Mouse (Mus musculus): ENCODE data around the gene Cish. TPM values are rescaled to one million over a fixed set of nuclear protein-coding genes. Genes with fewer than 3 reads are reported as not detected.
A peak's percentile ranks its signal among the peaks of the same experiment; 100 is the strongest.

Gene Cish
- polyA plus RNA-seq, 1 experiment from 2014 or later: 13.7 TPM

DNA sequence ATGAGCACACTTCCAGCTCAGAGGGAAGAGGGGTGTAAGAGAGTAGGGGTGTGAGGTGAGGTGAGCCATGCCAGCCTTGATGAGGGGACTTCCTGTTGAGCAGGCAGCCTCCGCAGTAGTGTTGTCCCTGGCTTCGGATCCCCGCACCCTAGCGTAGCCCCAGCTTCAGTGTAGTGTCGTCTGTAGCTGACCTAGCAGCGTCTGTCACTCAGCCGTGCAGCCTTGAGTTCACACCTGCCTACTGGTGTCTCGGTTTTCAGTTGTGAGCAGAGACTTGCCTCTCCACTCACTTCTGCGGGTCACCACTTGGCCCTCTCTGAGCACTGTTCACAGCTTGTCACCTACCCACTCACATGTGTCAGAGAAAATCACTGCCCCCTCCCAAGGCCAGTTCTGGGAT, 13.3 kb downstream of the Cish start:
- H3K9ac ChIP-seq: no peak overlapping the region
- no peaks in the 10 kb centered on the region for H3K27me3 ChIP-seq
- H3K27ac ChIP-seq (replicated peaks): no peak overlapping the region
- no peak for ATAC-seq (ENCODE audit: low FRiP score, low read depth)
- H3K4me1 ChIP-seq (replicated peaks): no peaks in the 10 kb centered on the region
- no peaks in the 10 kb centered on the region for H3K9me3 ChIP-seq
- no peaks in the 10 kb centered on the region for H3K36me3 ChIP-seq
- H3K4me2 ChIP-seq: no peak overlapping the region
- H3K4me3 ChIP-seq: no peak overlapping the region
- 91% methylated on average over 9 of the region's 9 CpGs for whole genome bisulfite sequencing

DNA sequence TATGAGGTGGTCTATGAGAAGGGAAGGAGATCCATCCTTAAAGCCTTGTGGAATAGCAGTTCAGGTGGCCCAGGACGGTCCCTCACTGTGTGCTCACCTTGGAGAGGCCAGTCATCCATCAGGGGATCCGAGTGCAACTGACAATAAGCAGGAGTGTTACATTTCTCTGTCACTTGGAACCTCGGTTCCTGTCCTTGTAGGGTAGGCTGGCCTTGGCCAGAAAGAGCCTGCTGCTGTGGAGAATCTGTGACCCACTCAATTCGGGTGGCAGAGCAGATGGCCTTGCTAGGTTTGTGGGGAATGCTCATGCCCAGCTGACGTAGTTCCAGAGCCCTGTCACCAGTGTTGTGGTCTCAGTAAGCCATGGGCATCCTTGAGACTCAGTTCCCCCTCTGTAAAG, 13.8 kb downstream of the Cish start:
- no peak overlapping the region for H3K4me2 ChIP-seq
- WGBS: 76% methylated on average over 5 of the region's 5 CpGs
- no peak for ATAC-seq (ENCODE audit: low FRiP score, low read depth)
- H3K9me3 ChIP-seq: no peaks in the 10 kb centered on the region
- H3K27ac ChIP-seq (replicated peaks): no peak overlapping the region
- no peaks in the 10 kb centered on the region for H3K36me3 ChIP-seq
- H3K27me3 ChIP-seq: no peaks in the 10 kb centered on the region
- no peak overlapping the region for H3K4me3 ChIP-seq
- no peak overlapping the region for H3K9ac ChIP-seq
- H3K4me1 ChIP-seq (replicated peaks): no peaks in the 10 kb centered on the region

DNA sequence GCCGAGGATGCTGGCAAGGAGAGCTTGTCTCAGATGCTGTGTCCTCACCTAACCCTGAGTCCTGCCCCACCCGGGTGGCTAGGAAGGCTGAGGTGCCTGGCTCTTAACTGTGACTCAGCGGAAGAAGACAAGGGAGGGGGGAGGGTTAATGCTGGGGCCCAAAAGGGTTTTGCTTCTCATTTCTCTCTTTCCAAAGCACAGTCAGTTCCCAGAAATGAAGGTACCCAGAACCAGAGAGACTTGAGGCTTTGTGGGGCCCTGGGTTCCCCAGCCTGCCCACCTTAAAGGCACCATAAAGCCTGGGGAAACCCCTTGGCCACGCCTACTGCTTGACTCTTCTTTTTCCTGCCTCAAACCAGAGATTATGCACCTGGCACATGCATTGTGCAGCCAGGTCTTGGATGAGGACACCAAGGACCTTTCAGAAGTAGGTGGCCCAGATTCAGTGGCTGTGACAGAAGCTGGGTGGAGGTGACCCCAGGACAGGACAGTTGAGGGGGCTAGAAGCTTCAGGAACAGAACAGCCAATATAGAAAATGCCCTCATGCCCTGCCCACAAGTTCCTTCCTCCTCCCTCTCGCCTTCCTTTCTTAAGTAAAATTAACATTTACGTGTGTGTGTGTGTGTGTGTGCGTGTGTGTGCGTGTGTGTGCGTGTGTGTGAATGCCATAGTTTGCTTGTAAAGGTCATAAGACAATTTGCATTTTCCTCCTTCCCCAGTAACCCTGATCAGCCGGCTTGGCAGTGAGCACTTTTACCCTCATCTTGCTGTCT, 17.2 kb downstream of the Cish start:
- Histone ChIP-seq H3K27ac (replicated peaks) (no peak overlapping the region), H3K4me3 (no peak overlapping the region), H3K36me3 (no peaks in the 10 kb centered on the region), H3K4me1 (replicated peaks) (no peaks in the 10 kb centered on the region), H3K4me2 (no peak overlapping the region), H3K27me3 (no peaks in the 10 kb centered on the region), H3K9ac (no peak overlapping the region), H3K9me3 (no peaks in the 10 kb centered on the region)
- no peak for ATAC-seq (ENCODE audit: low FRiP score, low read depth)
- 76% methylated on average over 10 of the region's 10 CpGs for WGBS

DNA sequence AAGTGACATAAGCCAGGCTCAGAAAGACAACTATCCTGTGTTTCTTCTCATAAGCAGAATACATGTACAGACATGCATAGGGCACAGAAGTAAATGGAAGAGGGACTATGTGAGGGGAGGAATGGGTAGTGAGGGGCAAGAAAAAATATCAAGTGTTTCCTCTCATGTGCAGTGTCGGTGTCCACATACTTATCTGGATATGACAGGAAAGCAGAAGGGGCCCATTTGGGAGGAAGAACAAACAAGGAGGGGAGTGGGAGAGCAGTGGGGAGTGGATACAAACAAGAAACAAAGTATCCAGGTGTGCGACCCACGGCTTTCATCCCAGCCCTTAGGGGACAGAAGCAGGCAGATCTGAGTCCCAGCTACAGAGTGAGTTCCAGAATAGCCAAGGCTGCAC, 18.1 kb downstream of the Cish start:
- Histone ChIP-seq H3K4me3 (no peak overlapping the region), H3K9me3 (no peaks in the 10 kb centered on the region), H3K4me2 (no peak overlapping the region), H3K36me3 (no peaks in the 10 kb centered on the region), H3K4me1 (replicated peaks) (no peaks in the 10 kb centered on the region), H3K27ac (replicated peaks) (no peak overlapping the region), H3K9ac (no peak overlapping the region), H3K27me3 (no peaks in the 10 kb centered on the region)
- WGBS: 84% methylated on average over 3 of the region's 3 CpGs
- no peak for ATAC-seq (ENCODE audit: low FRiP score, low read depth)

DNA sequence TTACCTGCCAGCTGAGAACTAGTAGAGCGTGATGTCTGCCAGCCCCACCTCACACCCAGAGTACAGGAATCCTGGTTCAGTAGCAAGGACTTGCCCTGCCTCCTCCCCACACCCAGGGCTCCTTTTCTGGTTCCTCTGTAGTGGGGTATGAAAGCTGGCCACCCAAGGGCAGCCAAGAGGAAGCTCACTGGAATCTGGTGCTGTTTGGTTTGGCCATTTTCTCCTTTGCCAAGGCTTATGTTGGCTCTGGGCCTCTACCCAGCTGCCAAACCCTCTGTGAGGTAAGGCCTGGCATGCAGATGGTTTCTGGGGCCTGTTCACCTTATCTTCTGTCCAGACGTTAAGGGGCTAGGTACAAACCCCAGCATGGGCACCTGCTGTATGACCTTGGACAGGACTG, 20.0 kb downstream of the Cish start:
- Histone ChIP-seq H3K36me3 (no peaks in the 10 kb centered on the region), H3K4me2 (no peak overlapping the region), H3K4me1 (replicated peaks) (no peaks in the 10 kb centered on the region), H3K9me3 (no peaks in the 10 kb centered on the region), H3K9ac (no peak overlapping the region), H3K27me3 (no peaks in the 10 kb centered on the region), H3K27ac (replicated peaks) (no peak overlapping the region), H3K4me3 (no peak overlapping the region)
- 77% methylated on average over 2 of the region's 2 CpGs for WGBS
- ATAC-seq (ENCODE audit: low FRiP score, low read depth): no peak

DNA sequence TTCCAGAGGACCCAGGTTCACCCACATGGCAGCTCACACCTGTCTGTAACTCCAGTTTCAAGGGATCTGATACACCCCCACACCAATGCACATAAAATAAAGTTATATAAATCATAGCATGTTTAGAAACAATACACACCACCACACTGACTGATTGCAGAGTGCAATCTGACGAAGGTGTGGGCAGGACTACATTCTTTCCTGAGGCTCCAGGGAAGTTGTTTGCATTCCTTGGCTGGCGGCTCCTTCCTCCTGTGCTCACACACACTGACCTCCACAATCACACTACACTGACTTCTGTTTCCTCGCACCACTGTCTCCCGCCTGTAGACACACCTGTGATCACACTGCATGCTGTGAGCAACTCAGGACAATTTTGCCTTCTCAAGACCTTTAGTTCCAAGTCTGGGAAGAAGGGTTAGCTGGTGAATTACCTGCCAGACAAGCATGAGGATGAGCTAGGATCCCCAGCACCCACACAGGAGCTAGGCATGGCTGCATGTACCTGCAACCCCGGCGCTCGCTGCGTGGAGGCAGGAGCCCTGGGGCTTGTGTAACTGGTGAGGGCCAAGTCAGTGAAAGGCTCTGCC, 26.7 kb downstream of the Cish start:
- no peak for ATAC-seq (ENCODE audit: low FRiP score, low read depth)
- Histone ChIP-seq H3K36me3 (no peaks in the 10 kb centered on the region), H3K4me2 (no peak overlapping the region), H3K4me1 (replicated peaks) (no peaks in the 10 kb centered on the region), H3K4me3 (no peak overlapping the region), H3K27ac (replicated peaks) (no peak overlapping the region), H3K9me3 (no peaks in the 10 kb centered on the region), H3K27me3 (no peaks in the 10 kb centered on the region), H3K9ac (no peak overlapping the region)
- 86% methylated on average over 8 of the region's 8 CpGs for WGBS

DNA sequence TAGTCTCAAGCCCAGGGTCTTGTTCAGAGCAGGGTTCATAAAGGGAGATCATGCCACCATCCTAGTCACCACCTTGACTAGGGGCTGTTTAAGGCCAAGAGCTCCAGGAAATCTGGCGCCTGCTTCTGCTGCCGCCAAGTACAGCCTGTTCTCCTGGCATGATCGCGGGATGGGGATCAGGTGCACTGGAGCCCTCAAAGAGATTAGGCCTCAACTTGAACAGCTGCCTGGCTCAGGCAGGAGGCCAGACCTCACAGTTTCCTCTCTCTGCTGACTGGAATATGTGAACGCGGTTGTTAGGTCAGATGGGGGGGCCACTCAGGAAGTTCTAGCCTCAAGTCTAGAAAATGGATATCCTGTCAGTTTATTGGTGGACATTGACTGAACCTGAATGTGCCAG, 27.7 kb downstream of the Cish start:
- ATAC-seq (ENCODE audit: low FRiP score, low read depth): 0 out of 2 replicates have a peak, but pooled peaks have one; percentile 38
- no peaks in the 10 kb centered on the region for H3K36me3 ChIP-seq
- no peak overlapping the region for H3K9ac ChIP-seq
- 52% methylated on average over 6 of the region's 6 CpGs for WGBS
- H3K27me3 ChIP-seq: no peaks in the 10 kb centered on the region
- H3K4me1 ChIP-seq (replicated peaks): no peaks in the 10 kb centered on the region
- no peaks in the 10 kb centered on the region for H3K9me3 ChIP-seq
- no peak overlapping the region for H3K27ac ChIP-seq (replicated peaks)
- no peak overlapping the region for H3K4me3 ChIP-seq
- H3K4me2 ChIP-seq: no peak overlapping the region

DNA sequence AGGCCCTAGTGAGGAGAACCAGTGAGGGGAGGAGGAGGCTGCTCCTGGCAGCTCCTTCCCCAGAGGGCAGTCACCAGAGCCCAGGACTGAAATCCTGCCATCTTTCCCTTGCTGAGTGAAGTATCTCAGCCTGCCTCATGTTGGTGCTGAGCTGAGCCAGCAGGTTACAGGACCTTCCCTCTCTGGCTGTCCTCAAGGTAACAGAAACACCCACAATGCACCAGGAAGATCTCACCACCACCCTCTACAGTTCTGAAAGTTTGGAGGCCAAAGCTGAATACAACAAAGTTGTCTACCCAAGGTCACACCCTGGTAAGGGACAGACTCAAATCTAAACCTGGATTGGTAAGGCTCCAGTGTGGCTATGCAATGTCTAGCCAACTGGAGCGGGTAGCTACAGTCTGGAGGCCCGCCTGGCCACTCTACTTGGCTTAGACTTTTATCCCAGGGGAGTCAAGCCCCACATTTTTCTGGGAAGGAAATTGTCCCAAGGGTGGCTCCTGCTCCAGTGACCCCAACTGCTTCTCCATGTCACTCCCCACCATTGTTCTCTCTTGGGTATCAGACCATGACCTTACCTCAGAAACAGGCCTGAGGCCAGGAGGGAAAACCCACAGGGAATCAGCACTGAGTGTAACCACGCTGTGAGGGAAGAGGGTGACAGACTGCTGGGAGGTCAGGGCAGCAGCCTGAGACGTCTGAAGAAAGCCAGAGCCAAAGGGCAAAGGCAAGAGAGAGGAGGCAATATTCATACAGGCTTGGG, 29.2 kb downstream of the Cish start:
- no peak overlapping the region for H3K4me3 ChIP-seq
- H3K27ac ChIP-seq (replicated peaks): no peak overlapping the region
- no peaks in the 10 kb centered on the region for H3K27me3 ChIP-seq
- no peak overlapping the region for H3K4me2 ChIP-seq
- no peak overlapping the region for H3K9ac ChIP-seq
- 63% methylated on average over 4 of the region's 4 CpGs for WGBS
- ATAC-seq (ENCODE audit: low FRiP score, low read depth): no peak
- no peaks in the 10 kb centered on the region for H3K36me3 ChIP-seq
- no peaks in the 10 kb centered on the region for H3K4me1 ChIP-seq (replicated peaks)
- no peaks in the 10 kb centered on the region for H3K9me3 ChIP-seq

DNA sequence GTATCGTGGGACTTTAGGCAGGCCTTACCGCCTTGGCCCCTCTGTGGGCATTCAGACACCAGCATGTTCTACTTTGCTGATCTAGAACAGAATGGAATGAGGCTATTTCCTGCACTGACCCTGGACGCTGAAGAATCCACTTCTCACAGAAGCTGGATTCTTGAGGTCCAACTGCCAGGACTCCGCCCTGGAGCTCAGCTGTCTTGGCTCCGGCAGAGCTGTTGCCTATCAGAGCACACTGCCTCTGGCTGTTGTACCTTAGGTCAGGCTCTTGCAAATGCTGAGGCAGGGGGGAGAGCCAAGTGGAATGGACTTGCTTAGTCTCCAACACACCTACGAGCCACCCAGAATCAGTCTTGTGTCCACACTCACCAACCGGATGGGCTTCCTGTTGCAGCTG, 30.1 kb downstream of the Cish start:
- Histone ChIP-seq H3K4me3 (no peak overlapping the region), H3K9ac (no peak overlapping the region), H3K4me2 (no peak overlapping the region), H3K9me3 (no peaks in the 10 kb centered on the region), H3K4me1 (replicated peaks) (no peaks in the 10 kb centered on the region), H3K27ac (replicated peaks) (no peak overlapping the region), H3K27me3 (no peaks in the 10 kb centered on the region), H3K36me3 (0 out of 2 replicates have a peak, but pooled peaks cover 2% of the 10 kb centered on the region)
- no peak for ATAC-seq (ENCODE audit: low FRiP score, low read depth)
- 89% methylated on average over 7 of the region's 7 CpGs for WGBS

DNA sequence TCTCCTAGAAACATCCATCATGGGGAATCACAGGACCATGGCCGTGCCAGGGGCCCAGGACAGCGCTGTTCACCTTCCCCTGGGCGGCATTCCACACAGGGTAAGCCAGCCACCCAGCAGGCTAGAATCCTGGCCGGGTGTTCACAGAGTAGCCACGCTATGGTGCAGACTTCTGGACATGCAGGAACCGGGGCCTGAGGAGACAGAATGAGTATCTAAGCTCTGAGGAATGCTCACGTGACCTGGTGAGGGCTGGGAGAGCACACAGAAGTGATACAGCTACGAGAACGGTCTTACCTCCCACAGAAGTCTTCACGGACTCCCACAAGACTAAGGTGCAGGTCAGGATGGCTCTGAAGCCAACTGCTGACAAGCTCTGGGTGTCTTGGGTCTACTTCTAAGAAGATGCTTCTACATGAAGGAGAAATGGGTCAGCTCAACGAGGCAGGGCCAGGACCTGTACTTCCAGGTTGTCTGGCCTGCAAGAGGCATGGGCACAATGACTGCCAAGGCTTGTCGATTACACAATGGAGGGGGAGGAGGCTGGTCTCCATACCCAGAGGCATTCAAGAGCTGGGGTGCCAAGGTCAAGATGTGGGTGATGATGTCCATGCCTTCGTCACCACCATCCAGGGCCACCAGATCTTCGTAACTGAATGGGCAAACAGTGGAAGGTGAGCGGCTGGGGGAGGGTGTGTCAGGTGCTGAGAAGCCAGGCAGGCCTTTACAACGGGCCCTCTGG, 32.2 kb downstream of the Cish start:
- 0 out of 2 replicates have a peak, but pooled peaks cover 10% of the 10 kb centered on the region for H3K36me3 ChIP-seq
- ATAC-seq (ENCODE audit: low FRiP score, low read depth): no peak
- H3K9me3 ChIP-seq: no peaks in the 10 kb centered on the region
- WGBS: 92% methylated on average over 16 of the region's 16 CpGs
- no peaks in the 10 kb centered on the region for H3K4me1 ChIP-seq (replicated peaks)
- H3K4me2 ChIP-seq: no peak overlapping the region
- H3K4me3 ChIP-seq: no peak overlapping the region
- H3K27ac ChIP-seq (replicated peaks): no peak overlapping the region
- H3K27me3 ChIP-seq: no peaks in the 10 kb centered on the region
- H3K9ac ChIP-seq: no peak overlapping the region

DNA sequence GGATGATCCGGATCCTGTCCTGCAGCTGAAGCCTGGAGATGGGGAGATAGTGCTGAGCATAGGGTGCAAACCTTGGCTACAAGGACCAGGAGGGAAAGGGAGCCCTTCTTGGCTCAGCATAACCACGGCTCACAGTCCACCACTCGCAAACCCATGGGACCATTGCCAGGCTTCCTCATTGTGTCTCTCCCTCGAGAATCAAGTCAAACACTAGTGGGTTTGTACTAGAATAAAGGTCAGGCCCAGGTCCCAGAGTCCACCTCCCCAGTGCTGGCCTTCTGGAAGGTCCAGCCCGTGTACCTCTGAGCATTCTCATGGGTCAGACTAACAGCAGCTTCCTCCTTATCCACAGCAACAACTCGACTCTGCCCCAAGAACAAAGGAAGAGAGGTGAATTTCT, 35.0 kb downstream of the Cish start:
- Histone ChIP-seq H3K4me2 (no peak overlapping the region), H3K9me3 (no peaks in the 10 kb centered on the region)
- WGBS: 80% methylated on average over 6 of the region's 6 CpGs

DNA sequence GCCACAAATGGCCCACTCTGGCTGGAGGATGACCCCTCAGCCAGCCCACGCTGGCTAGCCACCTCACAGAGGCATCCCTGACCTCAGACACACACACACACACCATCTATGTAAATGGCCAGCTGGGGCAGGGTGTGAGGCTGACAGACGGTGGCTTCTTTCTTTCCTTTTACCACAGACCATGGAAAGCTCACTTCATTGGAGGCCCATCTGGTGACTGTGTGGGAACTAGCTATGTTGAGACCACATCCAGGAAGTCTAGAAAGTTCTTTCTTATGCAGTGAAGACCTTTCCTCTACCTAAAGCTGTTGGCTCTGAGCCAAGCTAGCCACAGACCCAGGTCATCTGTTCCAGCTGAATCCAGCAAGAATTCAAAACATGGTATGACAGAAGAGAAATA, 37.9 kb downstream of the Cish start:
- no peaks in the 10 kb centered on the region for H3K27me3 ChIP-seq
- ATAC-seq (ENCODE audit: low FRiP score, low read depth): no peak

More for the DNA sequence above, 35.0 kb downstream of the Cish start:
- H3K36me3 ChIP-seq: 0 out of 2 replicates have a peak, but pooled peaks cover 10% of the 10 kb centered on the region
- no peak overlapping the region for H3K9ac ChIP-seq
- ATAC-seq (ENCODE audit: low FRiP score, low read depth): no peak
- H3K27ac ChIP-seq (replicated peaks): no peak overlapping the region
- H3K4me1 ChIP-seq (replicated peaks): peaks cover 3% of the 10 kb centered on the region
- no peak overlapping the region for H3K4me3 ChIP-seq
- no peaks in the 10 kb centered on the region for H3K27me3 ChIP-seq

More for the DNA sequence above, 37.9 kb downstream of the Cish start:
- Histone ChIP-seq H3K9me3 (no peaks in the 10 kb centered on the region), H3K4me2 (no peak overlapping the region), H3K4me3 (no peak overlapping the region), H3K36me3 (0 out of 2 replicates have a peak, but pooled peaks cover 10% of the 10 kb centered on the region), H3K4me1 (replicated peaks) (peaks cover 27% of the 10 kb centered on the region), H3K9ac (no peak overlapping the region), H3K27ac (replicated peaks) (no peak overlapping the region)
- WGBS: 71% methylated on average over 2 of the region's 2 CpGs
